Mouse (Mus musculus) adrenal gland, postnatal 10 days (tissue): ENCODE results near the gene Rerg. TPM values are rescaled to one million over a fixed set of nuclear protein-coding genes. Genes with fewer than 3 reads are reported as not detected.

ENCODE experiments used
- DNase-seq: peaks from one replicate; pipeline ENCODE4 v3.0.0; 2021; ENCODE audit warnings: mixed read lengths
- total RNA-seq, 2 experiments: library from RNA; stranded (reverse); gene quantifications; 2 replicates each; pipeline ENCODE4 v1.2.3; 2021

The Rerg gene
- total RNA-seq, 2 experiments from 2014 or later = 81.0 to 82.3 TPM

GRCm38 (mm10) chr6:137131794-137132193 is 38.5 kb downstream of the Rerg start:
- DNase-seq = no peak

- no peak for DNase-seq
Observed at GRCm38 (mm10) chr6:137131349-137131748, 38.9 kb downstream of the Rerg start.

- no peak for DNase-seq
Observed at GRCm38 (mm10) chr6:137126861-137127260, 43.4 kb downstream of the Rerg start.

- no peak for DNase-seq
Observed at GRCm38 (mm10) chr6:137126224-137126623, 44.1 kb downstream of the Rerg start.

GRCm38 (mm10) chr6:137125433-137125832 is 44.9 kb downstream of the Rerg start:
- DNase-seq = no peak

- DNase-seq = no peak
Observed at GRCm38 (mm10) chr6:137125006-137125405, 45.3 kb downstream of the Rerg start.

- DNase-seq = no peak
Observed at GRCm38 (mm10) chr6:137116849-137117473, 53.3 kb downstream of the Rerg start.

- DNase-seq = no peak
Observed at GRCm38 (mm10) chr6:137114859-137115258, 55.4 kb downstream of the Rerg start.

GRCm38 (mm10) chr6:137111266-137111813 is 59.0 kb downstream of the Rerg start:
- peak; percentile 61 for DNase-seq

- DNase-seq = no peak
Observed at GRCm38 (mm10) chr6:137110778-137111174, 59.5 kb downstream of the Rerg start.

GRCm38 (mm10) chr6:137109811-137110777 is 60.2 kb downstream of the Rerg start:
- peak; percentile 74 for DNase-seq

GRCm38 (mm10) chr6:137105285-137105684 is 65.0 kb downstream of the Rerg start:
- DNase-seq = no peak

GRCm38 (mm10) chr6:137102662-137103179 is 67.6 kb downstream of the Rerg start:
- no peak for DNase-seq

- DNase-seq = no peak
Observed at GRCm38 (mm10) chr6:137101886-137102661, 68.2 kb downstream of the Rerg start.

GRCm38 (mm10) chr6:137100259-137100658 is 70.0 kb downstream of the Rerg start:
- DNase-seq = no peak

- peak; percentile 63 for DNase-seq
Observed at GRCm38 (mm10) chr6:137098232-137099191, 71.8 kb downstream of the Rerg start.

- no peak for DNase-seq
Observed at GRCm38 (mm10) chr6:137094475-137094874, 75.8 kb downstream of the Rerg start.

GRCm38 (mm10) chr6:137088469-137088868 is 81.8 kb downstream of the Rerg start:
- no peak for DNase-seq

GRCm38 (mm10) chr6:137087956-137088355 is 82.3 kb downstream of the Rerg start:
- no peak for DNase-seq

- DNase-seq = no peak
Observed at GRCm38 (mm10) chr6:137087470-137087869, 82.8 kb downstream of the Rerg start.

GRCm38 (mm10) chr6:137079701-137080100 is 90.6 kb downstream of the Rerg start:
- DNase-seq = no peak
